Mouse (Mus musculus) activated CD4-positive, CD25-positive, alpha-beta regulatory T cell, adult 4 months (primary cell): ENCODE results near the gene Thbs4. TPM values are rescaled to one million over a fixed set of nuclear protein-coding genes. Genes with fewer than 3 reads are reported as not detected.
"Not testable (repeated sequence)": the region's sequence is repeated elsewhere in the genome, so short reads cannot be mapped to it uniquely, and the experiment has no call there.

Experiments
- ATAC-seq: one replicate; pipeline ENCODE4 v1.8.0; 2017
- polyA plus RNA-seq, 2 experiments: library from polyadenylated mRNA; unstranded; fragments of 100-300 nt; shearing (Covaris generic); gene quantifications; one replicate each; pipeline ENCODE4 v1.2.1; 2017

Thbs4 gene
- polyA plus RNA-seq, result not detected

- no peak for ATAC-seq
Measured at GRCm38 (mm10) chr13:92794462-92795214, at the start of gene Thbs4. Gene Thbs4 (minus strand): TSS chr13:92794818.

GRCm38 (mm10) chr13:92833162-92833561 lies 38.5 kb upstream of the Thbs4 start:
- ATAC-seq, result no peak

GRCm38 (mm10) chr13:92828820-92829219 lies 34.2 kb upstream of the Thbs4 start:
- no peak for ATAC-seq

GRCm38 (mm10) chr13:92817357-92817756 lies 22.7 kb upstream of the Thbs4 start:
- no peak for ATAC-seq

GRCm38 (mm10) chr13:92816329-92816728 lies 21.7 kb upstream of the Thbs4 start:
- no peak for ATAC-seq

GRCm38 (mm10) chr13:92810592-92810991 lies 16.0 kb upstream of the Thbs4 start:
- not testable (repeated sequence) for ATAC-seq

GRCm38 (mm10) chr13:92807849-92808248 lies 13.2 kb upstream of the Thbs4 start:
- ATAC-seq, result no peak

- ATAC-seq, result no peak
Measured at GRCm38 (mm10) chr13:92806785-92807184, 12.2 kb upstream of the Thbs4 start.

- no peak for ATAC-seq
Measured at GRCm38 (mm10) chr13:92799306-92799925, 4.8 kb upstream of the Thbs4 start.

- no peak for ATAC-seq
Measured at GRCm38 (mm10) chr13:92798830-92799229, 4.2 kb upstream of the Thbs4 start.

GRCm38 (mm10) chr13:92793636-92794035 lies 982 bp downstream of the Thbs4 start:
- ATAC-seq, result no peak

GRCm38 (mm10) chr13:92791474-92791873 lies 3.1 kb downstream of the Thbs4 start:
- no peak for ATAC-seq

- ATAC-seq, result no peak
Measured at GRCm38 (mm10) chr13:92784311-92784710, 10.3 kb downstream of the Thbs4 start.

- ATAC-seq, result no peak
Measured at GRCm38 (mm10) chr13:92783551-92783950, 11.1 kb downstream of the Thbs4 start.

GRCm38 (mm10) chr13:92780927-92781326 lies 13.7 kb downstream of the Thbs4 start:
- ATAC-seq, result no peak

GRCm38 (mm10) chr13:92780076-92780475 lies 14.5 kb downstream of the Thbs4 start:
- ATAC-seq, result no peak

- no peak for ATAC-seq
Measured at GRCm38 (mm10) chr13:92778642-92779041, 16.0 kb downstream of the Thbs4 start.

- ATAC-seq, result no peak
Measured at GRCm38 (mm10) chr13:92775916-92776315, 18.7 kb downstream of the Thbs4 start.

- no peak for ATAC-seq
Measured at GRCm38 (mm10) chr13:92774887-92775286, 19.7 kb downstream of the Thbs4 start.

- ATAC-seq, result no peak
Measured at GRCm38 (mm10) chr13:92772500-92772899, 22.1 kb downstream of the Thbs4 start.

GRCm38 (mm10) chr13:92771566-92771965 lies 23.1 kb downstream of the Thbs4 start:
- ATAC-seq, result no peak

- ATAC-seq, result no peak
Measured at GRCm38 (mm10) chr13:92765454-92766242, 29.0 kb downstream of the Thbs4 start.

- no peak for ATAC-seq
Measured at GRCm38 (mm10) chr13:92762322-92762721, 32.3 kb downstream of the Thbs4 start.
